Mouse (Mus musculus): ENCODE measurements at regions not wholly inside any gene's neighbourhood (a gene's known extent, or its start where the extent isn't known, plus 50 kb on each side); places are given as distances from the start of the nearest gene placed in this dataset.

GRCm38 (mm10) chr17:49177966-49178731 lies 246.0 kb downstream of the Lrfn2 start:
- no peaks in the 10 kb centered on the region for H3K9me3 ChIP-seq (ENCODE audit: control insufficient read depth, low read length)
- 0 out of 2 replicates have a peak, but pooled peaks cover 2% of the 10 kb centered on the region for H3K27me3 ChIP-seq (ENCODE audit: control insufficient read depth, insufficient read depth, low read depth, low read length)
- 53% methylated on average over 6 of the region's 6 CpGs for WGBS

GRCm38 (mm10) chr17:49182485-49182884 lies 245.7 kb upstream of the Mocs1 start:
- Histone ChIP-seq H3K9ac (ENCODE audit: low read length) (no peak overlapping the region), H3K9me3 (ENCODE audit: control insufficient read depth, low read length) (no peaks in the 10 kb centered on the region), H3K36me3 (ENCODE audit: control insufficient read depth, insufficient read depth, low read length) (no peaks in the 10 kb centered on the region), H3K27me3 (ENCODE audit: control insufficient read depth, insufficient read depth, low read depth, low read length) (no peaks in the 10 kb centered on the region), H3K27ac (ENCODE audit: low read length) (no peak overlapping the region), H3K4me1 (replicated peaks; ENCODE audit: control insufficient read depth, insufficient read depth, low read length) (no peaks in the 10 kb centered on the region), H3K4me2 (ENCODE audit: low read depth, low read length) (no peak overlapping the region), H3K4me3 (ENCODE audit: low read length) (no peak overlapping the region)
- no peak for ATAC-seq (ENCODE audit: low read depth)
- WGBS, result 9% methylated on average over 4 of the region's 4 CpGs

More at GRCm38 (mm10) chr17:49177966-49178731, 246.0 kb downstream of the Lrfn2 start:
- no peak overlapping the region for H3K9ac ChIP-seq (ENCODE audit: low read length)
- no peak for ATAC-seq (ENCODE audit: low read depth)
- no peak overlapping the region for H3K4me3 ChIP-seq (ENCODE audit: low read length)
- H3K4me2 ChIP-seq (ENCODE audit: low read depth, low read length), result no peak overlapping the region
- no peaks in the 10 kb centered on the region for H3K4me1 ChIP-seq (replicated peaks; ENCODE audit: control insufficient read depth, insufficient read depth, low read length)
- H3K27ac ChIP-seq (ENCODE audit: low read length), result no peak overlapping the region
- H3K36me3 ChIP-seq (ENCODE audit: control insufficient read depth, insufficient read depth, low read length), result no peaks in the 10 kb centered on the region

GRCm38 (mm10) chr17:49183917-49184316 lies 244.2 kb upstream of the Mocs1 start:
- no peak for ATAC-seq (ENCODE audit: low read depth)
- Histone ChIP-seq H3K27me3 (ENCODE audit: control insufficient read depth, insufficient read depth, low read depth, low read length) (no peaks in the 10 kb centered on the region), H3K4me3 (ENCODE audit: low read length) (no peak overlapping the region), H3K4me2 (ENCODE audit: low read depth, low read length) (no peak overlapping the region), H3K9ac (ENCODE audit: low read length) (no peak overlapping the region), H3K4me1 (replicated peaks; ENCODE audit: control insufficient read depth, insufficient read depth, low read length) (no peaks in the 10 kb centered on the region), H3K36me3 (ENCODE audit: control insufficient read depth, insufficient read depth, low read length) (no peaks in the 10 kb centered on the region), H3K9me3 (ENCODE audit: control insufficient read depth, low read length) (no peaks in the 10 kb centered on the region), H3K27ac (ENCODE audit: low read length) (no peak overlapping the region)
- 61% methylated on average over 3 of the region's 3 CpGs for WGBS

GRCm38 (mm10) chr17:49185052-49185612 lies 243.0 kb upstream of the Mocs1 start:
- no peak overlapping the region for H3K27ac ChIP-seq (ENCODE audit: low read length)
- H3K4me2 ChIP-seq (ENCODE audit: low read depth, low read length), result no peak overlapping the region
- no peaks in the 10 kb centered on the region for H3K9me3 ChIP-seq (ENCODE audit: control insufficient read depth, low read length)
- H3K9ac ChIP-seq (ENCODE audit: low read length), result no peak overlapping the region
- H3K4me1 ChIP-seq (replicated peaks; ENCODE audit: control insufficient read depth, insufficient read depth, low read length), result no peaks in the 10 kb centered on the region
- WGBS, result 42% methylated on average over 8 of the region's 8 CpGs
- ATAC-seq (ENCODE audit: low read depth), result no peak
- H3K4me3 ChIP-seq (ENCODE audit: low read length), result no peak overlapping the region
- no peaks in the 10 kb centered on the region for H3K27me3 ChIP-seq (ENCODE audit: control insufficient read depth, insufficient read depth, low read depth, low read length)
- H3K36me3 ChIP-seq (ENCODE audit: control insufficient read depth, insufficient read depth, low read length), result no peaks in the 10 kb centered on the region

- no peaks in the 10 kb centered on the region for H3K36me3 ChIP-seq (ENCODE audit: control insufficient read depth, insufficient read depth, low read length)
- H3K9me3 ChIP-seq (ENCODE audit: control insufficient read depth, low read length), result peaks cover 2% of the 10 kb centered on the region; the same call in 1 of the 2 replicates
- H3K4me2 ChIP-seq (ENCODE audit: low read depth, low read length), result no peak overlapping the region
- H3K9ac ChIP-seq (ENCODE audit: low read length), result no peak overlapping the region
- ATAC-seq (ENCODE audit: low read depth), result no peak
- H3K4me3 ChIP-seq (ENCODE audit: low read length), result no peak overlapping the region
- H3K27me3 ChIP-seq (ENCODE audit: control insufficient read depth, insufficient read depth, low read depth, low read length), result no peaks in the 10 kb centered on the region
- H3K4me1 ChIP-seq (replicated peaks; ENCODE audit: control insufficient read depth, insufficient read depth, low read length), result no peaks in the 10 kb centered on the region
- no peak overlapping the region for H3K27ac ChIP-seq (ENCODE audit: low read length)
- 29% methylated on average over 3 of the region's 3 CpGs for WGBS
These were observed 238.4 kb upstream of the Mocs1 start for GRCm38 (mm10) chr17:49189765-49190164.

GRCm38 (mm10) chr17:49190337-49190736 lies 237.8 kb upstream of the Mocs1 start:
- Histone ChIP-seq H3K4me1 (replicated peaks; ENCODE audit: control insufficient read depth, insufficient read depth, low read length) (no peaks in the 10 kb centered on the region), H3K27me3 (ENCODE audit: control insufficient read depth, insufficient read depth, low read depth, low read length) (no peaks in the 10 kb centered on the region), H3K36me3 (ENCODE audit: control insufficient read depth, insufficient read depth, low read length) (no peaks in the 10 kb centered on the region), H3K4me2 (ENCODE audit: low read depth, low read length) (no peak overlapping the region), H3K9me3 (ENCODE audit: control insufficient read depth, low read length) (peaks cover 3% of the 10 kb centered on the region; the same call in 1 of the 2 replicates), H3K27ac (ENCODE audit: low read length) (no peak overlapping the region), H3K4me3 (ENCODE audit: low read length) (no peak overlapping the region), H3K9ac (ENCODE audit: low read length) (no peak overlapping the region)
- WGBS, result 47% methylated on average over 4 of the region's 4 CpGs
- ATAC-seq (ENCODE audit: low read depth), result no peak

- H3K9ac ChIP-seq (ENCODE audit: low read length), result no peak overlapping the region
- no peak overlapping the region for H3K4me3 ChIP-seq (ENCODE audit: low read length)
- no peaks in the 10 kb centered on the region for H3K36me3 ChIP-seq (ENCODE audit: control insufficient read depth, insufficient read depth, low read length)
- peaks cover 8% of the 10 kb centered on the region for H3K9me3 ChIP-seq (ENCODE audit: control insufficient read depth, low read length)
- no peak for ATAC-seq (ENCODE audit: low read depth)
- H3K27ac ChIP-seq (ENCODE audit: low read length), result no peak overlapping the region
- H3K4me2 ChIP-seq (ENCODE audit: low read depth, low read length), result no peak overlapping the region
- no peaks in the 10 kb centered on the region for H3K4me1 ChIP-seq (replicated peaks; ENCODE audit: control insufficient read depth, insufficient read depth, low read length)
- WGBS, result 71% methylated on average over 8 of the region's 8 CpGs
- H3K27me3 ChIP-seq (ENCODE audit: control insufficient read depth, insufficient read depth, low read depth, low read length), result no peaks in the 10 kb centered on the region
These were observed 232.0 kb upstream of the Mocs1 start for GRCm38 (mm10) chr17:49196046-49196684.

GRCm38 (mm10) chr17:49201495-49201894 lies 226.7 kb upstream of the Mocs1 start:
- H3K9me3 ChIP-seq (ENCODE audit: control insufficient read depth, low read length), result peaks cover 5% of the 10 kb centered on the region
- WGBS, result 84% methylated on average over 3 of the region's 3 CpGs
- H3K9ac ChIP-seq (ENCODE audit: low read length), result no peak overlapping the region
- no peaks in the 10 kb centered on the region for H3K27me3 ChIP-seq (ENCODE audit: control insufficient read depth, insufficient read depth, low read depth, low read length)
- H3K4me3 ChIP-seq (ENCODE audit: low read length), result no peak overlapping the region
- H3K36me3 ChIP-seq (ENCODE audit: control insufficient read depth, insufficient read depth, low read length), result no peaks in the 10 kb centered on the region
- H3K27ac ChIP-seq (ENCODE audit: low read length), result no peak overlapping the region
- no peak for ATAC-seq (ENCODE audit: low read depth)
- no peak overlapping the region for H3K4me2 ChIP-seq (ENCODE audit: low read depth, low read length)
- H3K4me1 ChIP-seq (replicated peaks; ENCODE audit: control insufficient read depth, insufficient read depth, low read length), result no peaks in the 10 kb centered on the region

- H3K27ac ChIP-seq (ENCODE audit: low read length), result no peak overlapping the region
- H3K27me3 ChIP-seq (ENCODE audit: control insufficient read depth, insufficient read depth, low read depth, low read length), result no peaks in the 10 kb centered on the region
- H3K4me3 ChIP-seq (ENCODE audit: low read length), result no peak overlapping the region
- no peak overlapping the region for H3K4me2 ChIP-seq (ENCODE audit: low read depth, low read length)
- WGBS, result 25% methylated on average over 5 of the region's 5 CpGs
- H3K4me1 ChIP-seq (replicated peaks; ENCODE audit: control insufficient read depth, insufficient read depth, low read length), result no peaks in the 10 kb centered on the region
- H3K9ac ChIP-seq (ENCODE audit: low read length), result no peak overlapping the region
- peaks cover 5% of the 10 kb centered on the region for H3K9me3 ChIP-seq (ENCODE audit: control insufficient read depth, low read length)
- no peak for ATAC-seq (ENCODE audit: low read depth)
- no peaks in the 10 kb centered on the region for H3K36me3 ChIP-seq (ENCODE audit: control insufficient read depth, insufficient read depth, low read length)
These were observed 223.1 kb upstream of the Mocs1 start for GRCm38 (mm10) chr17:49205095-49205494.

All from lung, embryonic 16.5 days (tissue).